Mouse (Mus musculus) stomach, embryonic 16.5 days (tissue): ENCODE data around the gene Apol8. TPM values are rescaled to one million over a fixed set of nuclear protein-coding genes. Genes with fewer than 3 reads are reported as not detected.
"Not testable (repeated sequence)": the region's sequence is repeated elsewhere in the genome, so short reads cannot be mapped to it uniquely, and the experiment has no call there.

Experiments
- ATAC-seq: fragments of 200-750 bp; cut with Nextera tagmentation; 2 replicates; pipeline ENCODE4 v1.8.0; 2017; ENCODE audit warnings: moderate number of reproducible peaks, moderate TSS enrichment; ENCODE audit not compliant: insufficient read depth, low FRiP score
- H3K27ac ChIP-seq: fragments of 300-500 bp; sonication (generic); 2 replicates; pipeline ENCODE4 v1.5.1; 2014; ENCODE audit warnings: low read length
- H3K27me3 ChIP-seq: fragments of 300-500 bp; sonication (generic); 2 replicates; pipeline ENCODE4 v1.6.1; 2014; ENCODE audit warnings: low read length, control low read depth, mixed read lengths; ENCODE audit not compliant: control insufficient read depth, insufficient read depth
- H3K36me3 ChIP-seq: fragments of 300-500 bp; sonication (generic); 2 replicates; pipeline ENCODE4 v1.6.1; 2014; ENCODE audit warnings: low read length; ENCODE audit not compliant: control insufficient read depth, insufficient read depth
- H3K4me1 ChIP-seq: fragments of 300-500 bp; sonication (generic); 2 replicates; pipeline ENCODE4 v1.6.1; 2014; ENCODE audit warnings: low read length, control low read depth, mixed read lengths; ENCODE audit not compliant: control insufficient read depth, insufficient read depth
- H3K4me2 ChIP-seq: fragments of 300-500 bp; sonication (generic); 2 replicates; pipeline ENCODE4 v1.6.1; 2014; ENCODE audit warnings: low read depth, low read length, mixed read lengths
- H3K4me3 ChIP-seq: fragments of 300-500 bp; sonication (generic); replicated peaks from 2 replicates; pipeline ENCODE4 v1.5.1; 2014; ENCODE audit warnings: mild to moderate bottlenecking, low read length
- H3K9ac ChIP-seq: fragments of 300-500 bp; sonication (generic); 2 replicates; pipeline ENCODE4 v1.6.1; 2014; ENCODE audit warnings: low read length
- H3K9me3 ChIP-seq: fragments of 300-500 bp; sonication (generic); replicated peaks from 2 replicates; pipeline ENCODE4 v1.6.1; 2016; ENCODE audit warnings: low read length, control low read depth; ENCODE audit not compliant: control insufficient read depth
- WGBS: fragments of 180-500 bp; shearing (Covaris S2); extraction: QIAGEN DNeasy Blood & Tissue Kit; methylation state at CpG from one replicate; pipeline ENCODE4 v1.1.7; 2014; 5-methylcytosine and 5-hydroxymethylcytosine counted together
- polyA plus RNA-seq: library from polyadenylated mRNA; unstranded; fragments of >200 nt; fragmentation: Nextera tagmentation; extraction: Ambion mirVana; gene quantifications from 2 replicates; pipeline ENCODE4 v1.2.1, GENCODE M21; 2015

Apol8 gene
- polyA plus RNA-seq, 1 experiment from 2014 or later = 1.2 TPM

- 91% methylated on average over 5 of the region's 5 CpGs for WGBS
- H3K4me3 ChIP-seq = no peak overlapping the region
- no peaks in the 10 kb centered on the region for H3K9me3 ChIP-seq
- no peaks in the 10 kb centered on the region for H3K27me3 ChIP-seq
- no peak for ATAC-seq
- H3K4me2 ChIP-seq = no peak overlapping the region
- H3K36me3 ChIP-seq = no peaks in the 10 kb centered on the region
- no peak overlapping the region for H3K9ac ChIP-seq
- H3K27ac ChIP-seq = no peak overlapping the region
- no peaks in the 10 kb centered on the region for H3K4me1 ChIP-seq
Measured at GRCm38 (mm10) chr15:77731605-77732004, 25.2 kb downstream of the Apol8 start.

GRCm38 (mm10) chr15:77728739-77729138 lies 28.1 kb downstream of the Apol8 start, which contains the start of gene Apol9b:
Apol9b (plus strand) TSS chr15:77729039.
- not testable (repeated sequence) for ATAC-seq, H3K9ac ChIP-seq

GRCm38 (mm10) chr15:77727745-77728144 lies 29.1 kb downstream of the Apol8 start:
- 82% methylated on average over 3 of the region's 3 CpGs for WGBS
- not testable (repeated sequence) for H3K9ac ChIP-seq, H3K27ac ChIP-seq, ATAC-seq, H3K4me2 ChIP-seq, H3K4me3 ChIP-seq, H3K9me3 ChIP-seq, H3K27me3 ChIP-seq, H3K4me1 ChIP-seq, H3K36me3 ChIP-seq

More at GRCm38 (mm10) chr15:77728739-77729138, 28.1 kb downstream of the Apol8 start, which contains the start of gene Apol9b:
- H3K4me3 ChIP-seq, H3K27ac ChIP-seq, H3K36me3 ChIP-seq, H3K9me3 ChIP-seq, H3K27me3 ChIP-seq, H3K4me1 ChIP-seq, H3K4me2 ChIP-seq: not testable (repeated sequence)
- no CpG with 5 or more reads among the region's 4 CpGs for WGBS

- H3K9ac ChIP-seq = not testable (repeated sequence)
- 3% methylated on average over 3 of the region's 3 CpGs for WGBS
Measured at GRCm38 (mm10) chr15:77727139-77727538, 29.7 kb downstream of the Apol8 start.

GRCm38 (mm10) chr15:77725393-77726020 lies 31.3 kb downstream of the Apol8 start:
- not testable (repeated sequence) for H3K9me3 ChIP-seq, H3K4me2 ChIP-seq, H3K36me3 ChIP-seq, H3K9ac ChIP-seq, H3K27me3 ChIP-seq, H3K4me1 ChIP-seq, H3K4me3 ChIP-seq, H3K27ac ChIP-seq
- 61% methylated on average over 6 of the region's 6 CpGs for WGBS
- ATAC-seq = peak; percentile 20; the same call in 1 of the 2 replicates

More at GRCm38 (mm10) chr15:77727139-77727538, 29.7 kb downstream of the Apol8 start:
- not testable (repeated sequence) for H3K36me3 ChIP-seq, H3K9me3 ChIP-seq, ATAC-seq, H3K4me2 ChIP-seq, H3K4me1 ChIP-seq, H3K27me3 ChIP-seq, H3K27ac ChIP-seq, H3K4me3 ChIP-seq

- WGBS = 38% methylated on average over 2 of the region's 10 CpGs
- not testable (repeated sequence) for H3K27me3 ChIP-seq, H3K4me1 ChIP-seq, H3K4me2 ChIP-seq, H3K9ac ChIP-seq, H3K36me3 ChIP-seq, H3K9me3 ChIP-seq, H3K4me3 ChIP-seq, H3K27ac ChIP-seq
- ATAC-seq = 0 out of 2 replicates have a peak, but pooled peaks have one; percentile 22
Measured at GRCm38 (mm10) chr15:77724208-77724911, 32.4 kb downstream of the Apol8 start.

GRCm38 (mm10) chr15:77721509-77721908 lies 35.3 kb downstream of the Apol8 start:
- H3K4me2 ChIP-seq, H3K27ac ChIP-seq, H3K36me3 ChIP-seq, H3K4me3 ChIP-seq, ATAC-seq, H3K9me3 ChIP-seq, H3K4me1 ChIP-seq, H3K27me3 ChIP-seq, H3K9ac ChIP-seq: not testable (repeated sequence)
- no CpG with 5 or more reads among the region's 3 CpGs for WGBS

- ATAC-seq = peak; percentile 56
- 44% methylated on average over 2 of the region's 6 CpGs for WGBS
- H3K4me3 ChIP-seq, H3K4me2 ChIP-seq, H3K27me3 ChIP-seq, H3K4me1 ChIP-seq, H3K9me3 ChIP-seq, H3K27ac ChIP-seq, H3K9ac ChIP-seq, H3K36me3 ChIP-seq: not testable (repeated sequence)
Measured at GRCm38 (mm10) chr15:77718240-77718639, 38.6 kb downstream of the Apol8 start.

GRCm38 (mm10) chr15:77708936-77709335 lies 47.9 kb downstream of the Apol8 start:
- no CpG with 5 or more reads among the region's 1 CpGs for WGBS
- peak; percentile 5; the same call in 1 of the 2 replicates for ATAC-seq
- H3K9ac ChIP-seq, H3K27ac ChIP-seq, H3K4me1 ChIP-seq, H3K36me3 ChIP-seq, H3K27me3 ChIP-seq, H3K4me3 ChIP-seq, H3K4me2 ChIP-seq, H3K9me3 ChIP-seq: not testable (repeated sequence)
